Mouse (Mus musculus) neural tube, embryonic 14.5 days (tissue): ENCODE results near the gene Hist1h4i. TPM values are rescaled to one million over a fixed set of nuclear protein-coding genes. Genes with fewer than 3 reads are reported as not detected.
A peak's percentile ranks its signal among the peaks of the same experiment; 100 is the strongest.

ENCODE experiments used
- ATAC-seq: fragments of 200-750 bp; cut with Nextera tagmentation; 2 replicates; pipeline ENCODE4 v1.8.0; 2017; ENCODE audit warnings: low read depth, mild to moderate bottlenecking, moderate TSS enrichment, moderate library complexity
- H3K27ac ChIP-seq: fragments of 300-500 bp; sonication (generic); 2 replicates; pipeline ENCODE4 v1.5.1; 2014; ENCODE audit warnings: low read depth, mild to moderate bottlenecking, control low read depth, low read length, moderate library complexity, mixed read lengths
- H3K27me3 ChIP-seq: fragments of 300-500 bp; sonication (generic); 2 replicates; pipeline ENCODE4 v1.6.1; 2014; ENCODE audit warnings: low read length; ENCODE audit not compliant: control insufficient read depth, insufficient read depth
- H3K36me3 ChIP-seq: fragments of 300-500 bp; sonication (generic); 2 replicates; pipeline ENCODE4 v1.6.1; 2014; ENCODE audit warnings: low read length, mixed read lengths; ENCODE audit not compliant: control insufficient read depth, insufficient read depth
- H3K4me1 ChIP-seq: fragments of 300-500 bp; sonication (generic); 2 replicates; pipeline ENCODE4 v1.6.1; 2014; ENCODE audit warnings: low read length; ENCODE audit not compliant: control insufficient read depth, insufficient read depth
- H3K4me2 ChIP-seq: fragments of 300-500 bp; sonication (generic); 2 replicates; pipeline ENCODE4 v1.6.1; 2014; ENCODE audit warnings: mild to moderate bottlenecking, low read depth, low read length, control low read depth
- H3K4me3 ChIP-seq: fragments of 300-500 bp; sonication (generic); 2 replicates; pipeline ENCODE4 v1.5.1; 2014; ENCODE audit warnings: low read depth, low read length, control low read depth, mixed read lengths
- H3K9ac ChIP-seq: fragments of 300-500 bp; sonication (generic); replicated peaks from 2 replicates; pipeline ENCODE4 v1.6.1; 2014; ENCODE audit warnings: low read depth, mild to moderate bottlenecking, control low read depth, low read length, mixed read lengths
- H3K9me3 ChIP-seq: fragments of 300-500 bp; sonication (generic); 2 replicates; pipeline ENCODE4 v1.6.1; 2016; ENCODE audit warnings: low read length; ENCODE audit not compliant: control insufficient read depth
- WGBS: fragments of 180-500 bp; shearing (Covaris S2); extraction: QIAGEN DNeasy Blood & Tissue Kit; methylation state at CpG from one replicate; pipeline ENCODE4 v1.1.7; 2014; 5-methylcytosine and 5-hydroxymethylcytosine counted together
- polyA plus RNA-seq: library from polyadenylated mRNA; unstranded; fragments of >200 nt; fragmentation: Nextera tagmentation; extraction: Ambion mirVana; gene quantifications from 2 replicates; pipeline ENCODE4 v1.2.1, GENCODE M21; 2014

Hist1h4i gene
- polyA plus RNA-seq, 1 experiment from 2014 or later: 5.7 TPM

DNA sequence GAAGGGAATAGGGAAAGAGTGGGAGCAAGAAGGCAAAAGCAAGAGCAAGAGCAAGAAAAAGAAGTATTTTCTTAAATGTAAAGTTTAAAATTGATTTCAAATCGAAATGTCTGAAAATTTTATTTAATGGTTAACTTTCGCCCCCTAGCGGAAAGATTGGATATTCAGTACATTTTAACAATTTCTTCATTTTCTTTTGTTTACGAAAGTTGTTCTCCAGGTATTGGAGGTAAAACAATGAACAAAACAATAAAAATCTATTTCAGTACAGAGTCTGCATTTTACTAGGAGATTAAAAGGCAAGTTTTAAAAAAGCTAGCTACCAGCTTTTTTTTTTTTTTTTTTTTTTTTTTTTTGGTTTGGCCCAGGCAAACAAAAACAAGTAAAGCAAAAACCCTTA lies 10.7 kb downstream of the Hist1h4i start:
- Histone ChIP-seq H3K4me2 (no peak overlapping the region), H3K27me3 (no peaks in the 10 kb centered on the region), H3K27ac (no peak overlapping the region), H3K4me3 (no peak overlapping the region), H3K4me1 (0 out of 2 replicates have a peak, but pooled peaks cover 3% of the 10 kb centered on the region), H3K9me3 (no peaks in the 10 kb centered on the region), H3K9ac (no peak overlapping the region), H3K36me3 (no peaks in the 10 kb centered on the region)
- no peak for ATAC-seq
- 16% methylated on average over 4 of the region's 4 CpGs for WGBS

GRCm38 (mm10) chr13:22029928-22030327 lies 11.2 kb downstream of the Hist1h4i start:
- Histone ChIP-seq H3K9ac (no peak overlapping the region), H3K27ac (no peak overlapping the region), H3K27me3 (no peaks in the 10 kb centered on the region), H3K36me3 (no peaks in the 10 kb centered on the region), H3K4me2 (no peak overlapping the region), H3K4me1 (0 out of 2 replicates have a peak, but pooled peaks cover 3% of the 10 kb centered on the region), H3K4me3 (no peak overlapping the region), H3K9me3 (no peaks in the 10 kb centered on the region)
- ATAC-seq: no peak
- 26% methylated on average over 8 of the region's 8 CpGs for WGBS

- H3K4me1 ChIP-seq: no peaks in the 10 kb centered on the region
- H3K27ac ChIP-seq: peak overlapping the region; percentile 28; the same call in 1 of the 2 replicates
- no peaks in the 10 kb centered on the region for H3K36me3 ChIP-seq
- peak; percentile 80 for ATAC-seq
- peak overlapping the region; percentile 63 for H3K9ac ChIP-seq
- H3K4me2 ChIP-seq: peak overlapping the region; percentile 73
- no peaks in the 10 kb centered on the region for H3K27me3 ChIP-seq
- WGBS: under 1% methylated on average over 40 of the region's 40 CpGs
- peak overlapping the region; percentile 43 for H3K4me3 ChIP-seq
- no peaks in the 10 kb centered on the region for H3K9me3 ChIP-seq
These were observed 12.3 kb downstream of the Hist1h4i start for GRCm38 (mm10) chr13:22028673-22029460.

DNA sequence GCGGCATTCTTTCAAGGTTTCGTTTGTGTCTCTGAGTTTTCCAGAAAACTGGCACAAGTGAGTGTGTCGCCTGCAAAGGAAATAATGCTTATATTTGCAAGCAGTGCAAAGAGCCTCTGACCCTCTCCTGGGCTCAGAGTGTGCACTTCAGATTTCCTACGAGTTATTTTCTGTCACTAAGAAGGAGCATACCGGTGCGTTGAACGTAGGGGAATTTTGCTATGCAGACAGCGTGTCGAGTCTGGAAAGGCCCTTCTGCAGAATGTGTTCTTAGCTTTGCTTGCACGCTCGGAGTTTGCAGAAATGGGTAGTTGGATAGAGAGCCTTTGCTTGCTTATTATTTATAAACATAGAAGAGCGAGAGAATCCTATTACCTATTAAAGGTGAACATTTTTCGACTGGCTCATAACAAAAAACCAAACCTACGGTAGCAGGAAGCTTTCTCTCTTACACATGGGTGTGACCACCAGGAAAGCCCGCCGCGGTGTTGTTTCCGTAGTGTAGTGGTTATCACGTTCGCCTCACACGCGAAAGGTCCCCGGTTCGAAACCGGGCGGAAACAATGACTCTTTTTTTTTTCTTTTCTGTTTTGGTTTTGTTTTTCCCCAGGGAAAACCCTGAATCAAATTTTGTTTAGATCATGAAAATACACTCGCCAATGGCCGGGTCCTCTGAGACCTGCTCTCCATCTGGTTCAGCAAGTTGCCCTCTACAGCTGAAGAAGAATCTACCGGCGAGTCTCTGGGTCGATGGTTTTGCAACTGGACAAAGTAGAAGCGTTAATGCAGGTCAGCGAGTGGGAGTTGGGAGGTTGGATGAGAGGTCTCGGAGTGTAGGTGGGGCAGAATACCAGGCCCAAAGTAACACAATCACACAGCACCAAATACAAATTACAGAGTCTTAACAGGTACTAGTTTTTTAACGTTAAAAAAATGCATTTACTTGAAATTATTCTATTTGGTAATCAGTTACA lies 14.8 kb downstream of the Hist1h4i start:
- H3K9me3 ChIP-seq: no peaks in the 10 kb centered on the region
- H3K4me2 ChIP-seq: peak overlapping the region; percentile 38
- no peaks in the 10 kb centered on the region for H3K4me1 ChIP-seq
- H3K36me3 ChIP-seq: no peaks in the 10 kb centered on the region
- WGBS: 1% methylated on average over 35 of the region's 35 CpGs
- peak overlapping the region; percentile 31 for H3K4me3 ChIP-seq
- peak; percentile 62 for ATAC-seq
- H3K9ac ChIP-seq: peak overlapping the region; percentile 34; the same call in 1 of the 2 replicates
- H3K27me3 ChIP-seq: peaks cover 3% of the 10 kb centered on the region; the same call in 1 of the 2 replicates
- no peak overlapping the region for H3K27ac ChIP-seq

- no peaks in the 10 kb centered on the region for H3K4me1 ChIP-seq
- H3K4me3 ChIP-seq: peak overlapping the region; percentile 30
- H3K36me3 ChIP-seq: no peaks in the 10 kb centered on the region
- ATAC-seq: peak; percentile 70; the same call in 1 of the 2 replicates
- whole genome bisulfite sequencing: 1% methylated on average over 9 of the region's 9 CpGs
- peaks cover 37% of the 10 kb centered on the region; the same call in 1 of the 2 replicates for H3K27me3 ChIP-seq
- H3K4me2 ChIP-seq: peak overlapping the region; percentile 47
- no peaks in the 10 kb centered on the region for H3K9me3 ChIP-seq
- no peak overlapping the region for H3K9ac ChIP-seq
- no peak overlapping the region for H3K27ac ChIP-seq
These were observed 18.9 kb downstream of the Hist1h4i start for GRCm38 (mm10) chr13:22022241-22022640.

DNA sequence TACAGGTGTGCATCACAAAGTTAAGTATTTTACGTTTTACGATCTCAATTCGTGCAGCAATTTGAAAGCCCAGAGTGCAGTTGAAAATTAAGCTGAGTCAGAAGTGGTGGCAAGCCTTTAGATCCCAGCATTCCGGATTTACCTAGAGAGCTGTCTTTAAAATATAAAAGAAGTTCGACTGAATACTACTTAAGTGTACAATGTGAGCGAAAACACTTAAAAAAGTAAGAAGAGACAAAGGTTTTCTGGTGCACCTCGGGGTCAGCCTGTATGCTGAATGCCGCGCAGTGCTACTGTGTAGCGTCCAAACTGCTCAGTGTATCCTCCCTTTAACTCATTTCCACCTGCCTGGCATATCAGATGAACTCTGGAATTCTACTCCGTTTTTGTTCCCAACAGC lies 19.6 kb downstream of the Hist1h4i start:
- no peaks in the 10 kb centered on the region for H3K4me1 ChIP-seq
- no peak for ATAC-seq
- WGBS: under 1% methylated on average over 11 of the region's 11 CpGs
- peak overlapping the region; percentile 30 for H3K4me3 ChIP-seq
- H3K9ac ChIP-seq: no peak overlapping the region
- no peak overlapping the region for H3K27ac ChIP-seq
- H3K36me3 ChIP-seq: no peaks in the 10 kb centered on the region
- no peaks in the 10 kb centered on the region for H3K9me3 ChIP-seq
- H3K27me3 ChIP-seq: peaks cover 41% of the 10 kb centered on the region
- peak overlapping the region; percentile 47 for H3K4me2 ChIP-seq

GRCm38 (mm10) chr13:22020901-22021339 lies 20.2 kb downstream of the Hist1h4i start:
- under 1% methylated on average over 8 of the region's 8 CpGs for WGBS
- peak overlapping the region; percentile 47 for H3K4me2 ChIP-seq
- peak overlapping the region; percentile 30 for H3K4me3 ChIP-seq
- H3K27me3 ChIP-seq: peaks cover 47% of the 10 kb centered on the region
- no peaks in the 10 kb centered on the region for H3K36me3 ChIP-seq
- H3K9me3 ChIP-seq: no peaks in the 10 kb centered on the region
- ATAC-seq: peak; percentile 53; the same call in 1 of the 2 replicates
- H3K9ac ChIP-seq: no peak overlapping the region
- H3K4me1 ChIP-seq: no peaks in the 10 kb centered on the region
- H3K27ac ChIP-seq: no peak overlapping the region

DNA sequence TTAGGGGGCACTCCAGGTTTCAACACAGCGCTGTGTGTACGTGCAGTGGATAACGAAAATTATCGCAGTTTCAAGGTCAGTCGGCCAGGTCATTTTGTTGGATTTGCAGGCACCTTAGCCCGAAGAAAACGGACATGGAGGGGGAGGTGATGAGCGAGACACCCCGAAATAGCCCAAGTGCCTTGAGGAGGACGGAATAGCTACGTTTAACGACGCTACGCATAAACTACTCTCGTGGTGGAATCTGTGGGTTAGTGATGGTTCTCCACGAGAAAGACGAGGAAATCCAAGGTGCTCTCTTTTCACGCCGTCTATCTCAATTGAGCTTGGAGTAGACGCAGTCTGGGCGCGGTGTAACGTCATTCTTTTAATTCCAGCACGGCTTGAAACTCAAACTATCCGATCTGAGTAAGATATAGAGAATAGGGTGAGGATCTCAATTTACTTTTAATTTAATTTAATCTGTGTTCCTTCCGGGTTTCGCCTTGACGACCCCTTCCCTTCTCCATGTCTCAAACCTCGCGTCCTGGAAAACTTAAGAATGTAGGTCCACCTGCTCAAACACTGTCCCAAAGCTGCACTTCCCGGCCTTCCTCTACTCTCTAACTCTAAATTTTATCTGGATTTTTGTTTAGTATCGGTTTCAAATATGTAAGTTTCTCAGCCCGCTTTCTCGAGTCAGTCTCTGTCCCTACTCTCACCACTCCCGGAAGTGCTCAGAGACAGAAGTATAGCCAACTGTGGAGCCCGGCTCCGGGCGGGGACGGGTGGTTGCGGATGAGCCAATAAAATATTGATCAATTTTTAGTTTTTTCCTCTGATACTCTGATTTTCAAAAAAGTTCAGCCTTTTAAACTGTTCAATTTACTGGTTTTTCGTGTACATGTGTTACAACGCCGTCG lies 21.0 kb downstream of the Hist1h4i start:
- no peak for ATAC-seq
- Histone ChIP-seq H3K27me3 (peaks cover 51% of the 10 kb centered on the region), H3K4me1 (no peaks in the 10 kb centered on the region), H3K9ac (no peak overlapping the region), H3K27ac (no peak overlapping the region), H3K9me3 (no peaks in the 10 kb centered on the region), H3K4me2 (peak overlapping the region; percentile 47), H3K36me3 (no peaks in the 10 kb centered on the region), H3K4me3 (peak overlapping the region; percentile 30)
- 1% methylated on average over 44 of the region's 44 CpGs for WGBS
